Mouse (Mus musculus): ENCODE measurements around the gene Brsk1. TPM values are rescaled to one million over a fixed set of nuclear protein-coding genes. Genes with fewer than 3 reads are reported as not detected.

The Brsk1 gene
- 4.4 and 6.0 TPM in 2 replicates for polyA plus RNA-seq (2012; rRNA removed; ENCODE audit: low replicate concordance)

DNA sequence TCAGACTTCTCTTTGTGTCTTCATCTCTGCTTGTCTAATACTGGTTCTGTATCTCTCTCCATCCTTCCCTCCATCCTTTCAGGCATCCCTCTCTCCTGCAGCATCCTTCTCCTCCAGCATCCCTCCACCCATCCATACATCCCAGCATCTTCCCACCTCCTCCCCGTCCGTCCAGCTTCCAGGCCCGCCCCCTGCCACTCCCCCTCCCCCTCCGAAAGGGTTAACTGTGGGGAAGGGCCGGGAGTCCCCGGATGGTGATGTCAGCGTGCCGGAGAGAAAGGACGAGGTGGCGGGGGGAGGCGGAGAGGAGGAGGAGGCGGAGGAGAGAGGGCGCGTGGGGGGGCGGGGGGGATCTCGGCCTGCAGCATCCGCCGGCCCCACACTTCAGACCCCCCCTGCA lies at the start of gene Brsk1:
Gene Brsk1 (plus strand): TSS at position 218 of the 400 bp plus-strand sequence.

DNA sequence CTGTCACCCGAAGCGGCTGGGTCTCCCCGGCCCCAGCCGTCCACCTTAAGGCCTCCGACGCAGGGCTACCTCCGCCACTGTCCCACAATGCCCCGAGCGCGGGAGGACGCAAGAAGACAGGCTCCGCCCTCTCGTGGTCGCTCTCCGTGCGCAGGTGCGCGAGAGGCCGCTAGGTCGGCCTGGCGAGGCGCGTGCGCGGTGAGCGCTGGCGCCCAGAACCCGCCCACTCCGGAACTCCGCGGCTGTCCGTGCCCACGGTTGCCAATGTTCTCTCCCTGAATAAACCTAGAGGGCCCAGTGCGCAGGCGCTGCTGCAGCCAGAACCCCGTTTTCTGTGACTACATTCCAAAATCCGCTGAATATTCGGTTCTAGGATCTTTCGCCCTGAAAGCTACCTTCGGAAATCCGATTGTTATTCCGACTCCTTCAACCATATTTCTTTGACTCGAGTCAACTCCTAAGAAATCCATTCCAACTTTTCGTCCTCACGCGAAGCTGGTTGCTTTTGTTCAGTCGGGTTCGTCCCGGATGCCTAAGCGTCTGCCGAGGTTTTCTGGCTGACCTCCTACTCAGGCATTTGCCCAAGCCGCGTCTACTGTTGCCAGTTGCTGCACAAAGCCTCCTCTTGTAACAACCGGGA lies 31.4 kb upstream of the Brsk1 start, which contains the start of gene Ppp6r1:
Gene Ppp6r1 (minus strand): TSS at position 108 of the 640 bp plus-strand sequence.

DNA sequence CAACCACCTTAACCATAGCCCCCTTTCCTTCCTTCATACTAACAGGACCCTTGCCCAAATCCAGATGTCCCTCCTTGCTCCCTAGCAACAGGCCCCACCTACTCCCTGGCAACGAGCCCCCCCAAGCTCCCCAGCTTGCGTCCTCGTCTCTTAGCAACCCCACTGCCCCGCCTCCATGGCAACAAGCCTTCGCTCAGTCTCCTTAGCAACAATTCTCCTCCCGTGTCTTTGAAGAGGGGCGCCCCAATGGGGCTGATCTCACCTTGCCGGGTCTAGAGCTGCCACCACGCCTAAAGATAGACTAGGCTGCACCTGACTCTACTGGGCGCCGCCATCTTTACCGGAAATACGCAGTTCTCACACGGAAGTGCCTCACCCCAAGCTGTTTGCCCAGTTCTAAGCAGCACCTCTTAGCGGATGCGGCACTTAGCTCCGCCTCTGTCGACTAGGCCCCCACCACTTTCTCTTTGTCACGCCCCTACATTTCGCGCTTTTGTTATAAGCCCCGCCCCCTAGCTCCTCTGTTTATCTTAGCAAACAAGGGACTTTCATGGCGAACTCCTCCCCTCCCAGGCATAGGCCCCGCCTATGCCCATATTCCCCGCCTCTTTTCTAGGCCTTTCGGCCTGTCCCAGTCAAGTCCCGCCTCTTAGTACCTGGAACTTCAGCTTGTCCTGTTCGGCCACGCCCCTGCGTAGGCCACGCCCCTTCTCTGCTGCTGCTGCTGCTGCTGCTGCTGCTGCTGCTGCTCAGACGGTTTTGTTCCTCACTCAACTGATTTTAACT lies 5.6 kb upstream of the Brsk1 start, which contains the start of gene Hspbp1:
Gene Hspbp1 (minus strand): TSS at position 437 of the 786 bp plus-strand sequence.

DNA sequence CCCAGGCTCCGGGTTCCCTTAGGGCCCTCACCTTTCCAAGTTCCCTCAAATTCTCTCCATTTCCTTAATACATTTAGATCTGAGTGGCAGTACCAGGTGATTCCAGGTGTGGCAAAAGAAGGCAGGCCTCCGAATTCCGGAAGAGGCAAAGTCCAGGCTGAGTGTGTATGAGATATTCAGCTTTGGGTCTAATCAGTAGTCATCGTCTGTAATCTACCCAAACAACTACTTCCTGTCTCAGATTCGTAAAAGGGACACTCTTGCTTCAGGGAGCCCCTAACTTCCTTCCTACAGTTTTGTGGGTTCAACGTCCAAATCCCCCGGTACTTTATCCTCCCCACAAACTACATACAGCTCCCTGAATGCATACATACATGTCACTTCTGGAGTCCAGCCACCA lies 34.8 kb downstream of the Brsk1 start, which contains the start of gene Tmem150b:
Gene Tmem150b (minus strand): TSS at position 81 of the 400 bp plus-strand sequence.

DNA sequence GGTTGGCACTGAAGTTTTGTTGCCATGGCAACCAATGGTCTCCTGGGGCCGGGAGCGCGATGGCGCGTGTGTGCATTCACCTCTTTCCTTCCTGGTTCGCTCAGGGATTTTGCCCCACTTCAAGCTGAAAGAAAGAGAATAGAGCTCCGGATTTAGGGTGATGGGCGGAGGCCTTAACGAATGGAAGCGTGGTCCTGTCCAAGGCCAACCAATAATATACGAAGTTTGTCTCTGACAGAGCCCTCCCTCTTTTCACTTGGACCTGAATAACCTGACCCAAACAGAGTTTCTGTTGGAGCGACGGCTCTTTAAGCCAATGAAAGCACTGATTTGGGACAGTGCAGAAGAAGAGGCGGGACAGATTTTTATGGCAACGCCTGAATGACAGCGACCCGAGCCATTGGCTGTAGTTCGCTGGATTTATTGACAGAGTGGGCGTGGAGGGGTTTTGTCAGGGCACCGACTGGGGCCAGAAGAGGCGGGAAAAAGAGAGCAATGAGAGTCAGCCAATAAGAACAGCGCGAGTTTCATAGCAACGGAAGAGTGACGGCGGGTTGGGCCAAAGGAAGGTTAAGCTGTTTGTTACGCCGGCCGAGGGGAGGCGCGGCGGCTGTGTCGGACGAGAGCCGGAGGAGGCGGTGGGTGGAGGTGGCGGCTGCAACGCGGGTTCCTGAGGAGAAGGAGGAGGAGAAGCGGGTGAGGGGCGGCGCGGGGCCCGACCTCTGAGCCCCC lies 49.3 kb downstream of the Brsk1 start, which contains the start of gene Kmt5c:
Gene Kmt5c (plus strand): TSS at position 572 of the 732 bp plus-strand sequence.

DNA sequence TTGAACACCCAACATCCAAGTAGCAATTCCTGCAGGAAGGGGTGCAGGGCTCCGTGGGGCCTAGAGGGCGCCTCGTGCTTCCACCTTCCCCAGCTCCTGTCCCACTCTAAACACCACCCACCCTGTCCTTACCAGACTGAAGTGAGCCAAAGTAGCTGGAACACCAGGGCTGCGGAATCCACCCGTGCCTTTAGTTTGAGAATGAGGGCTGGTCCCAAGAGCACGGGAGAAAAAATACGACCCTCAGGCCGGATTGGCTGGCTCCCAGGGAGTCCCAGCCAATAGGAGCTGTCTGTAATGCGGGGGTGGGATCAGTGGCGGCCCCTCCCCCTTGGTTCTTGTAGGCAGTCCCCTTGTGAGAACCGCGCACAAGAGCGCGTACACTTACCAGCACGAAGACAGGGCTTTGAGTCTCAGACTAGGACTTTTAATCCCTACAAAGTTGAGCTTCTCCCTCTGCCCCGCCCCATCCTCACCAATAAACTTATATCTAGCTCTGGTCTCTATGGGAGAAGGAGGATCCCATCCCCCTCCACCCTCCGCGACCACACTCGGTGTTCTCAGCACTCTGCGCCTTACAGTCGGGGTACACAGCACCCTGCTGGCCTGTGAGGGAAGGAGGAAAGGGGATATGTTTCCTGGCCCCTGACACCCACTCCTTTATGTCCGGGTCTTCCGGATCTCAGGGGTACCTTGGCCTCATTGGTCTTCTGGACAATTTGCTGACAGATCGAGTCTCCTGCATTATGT lies 62.6 kb downstream of the Brsk1 start, which contains the start of gene Cox6b2:
Gene Cox6b2 (minus strand): TSS at position 274 of the 750 bp plus-strand sequence.

Other genes starting within 250 kb of the Brsk1 start
- gene Rdh13, start 245.0 kb upstream of the Brsk1 start, polyA plus RNA-seq (2012; rRNA removed; ENCODE audit: low replicate concordance): 13.7 and 19.8 TPM in 2 replicates
- 15.5 and 16.5 TPM in 2 replicates for gene Eps8l1, start 229.9 kb upstream of the Brsk1 start, polyA plus RNA-seq (2012; rRNA removed; ENCODE audit: low replicate concordance)
- 48.9 and 90.4 TPM in 2 replicates for gene Ppp1r12c, start 188.9 kb upstream of the Brsk1 start, polyA plus RNA-seq (2012; rRNA removed; ENCODE audit: low replicate concordance)
- 0.20 and 1.3 TPM in 2 replicates for gene Tnnt1, start 174.2 kb upstream of the Brsk1 start, polyA plus RNA-seq (2012; rRNA removed; ENCODE audit: low replicate concordance)
- gene Tnni3, start 166.4 kb upstream of the Brsk1 start, polyA plus RNA-seq (2012; rRNA removed; ENCODE audit: low replicate concordance): 6.1 and 8.4 TPM in 2 replicates
- gene Dnaaf3, start 158.2 kb upstream of the Brsk1 start, polyA plus RNA-seq (2012; rRNA removed; ENCODE audit: low replicate concordance): 9.0 and 14.9 TPM in 2 replicates
- gene Syt5, start 143.1 kb upstream of the Brsk1 start, polyA plus RNA-seq (2012; rRNA removed; ENCODE audit: low replicate concordance): 0.10 and 0.62 TPM in 2 replicates
- gene Ptprh, start 86.6 kb upstream of the Brsk1 start, polyA plus RNA-seq (2012; rRNA removed; ENCODE audit: low replicate concordance): 0.06 TPM in 1 of 2 replicates, not detected in the other
- gene Tmem86b, start 59.2 kb upstream of the Brsk1 start, polyA plus RNA-seq (2012; rRNA removed; ENCODE audit: low replicate concordance): 14.9 and 19.6 TPM in 2 replicates
- 109 and 135 TPM in 2 replicates for gene Ppp6r1, start 31.6 kb upstream of the Brsk1 start, polyA plus RNA-seq (2012; rRNA removed; ENCODE audit: low replicate concordance)
- 29.8 and 46.7 TPM in 2 replicates for gene Hspbp1, start 5.5 kb upstream of the Brsk1 start, polyA plus RNA-seq (2012; rRNA removed; ENCODE audit: low replicate concordance)
- 2.0 and 2.5 TPM in 2 replicates for gene Tmem150b, start 34.6 kb downstream of the Brsk1 start, polyA plus RNA-seq (2012; rRNA removed; ENCODE audit: low replicate concordance)
- gene Kmt5c, start 49.5 kb downstream of the Brsk1 start, polyA plus RNA-seq (2012; rRNA removed; ENCODE audit: low replicate concordance): 95.7 and 216 TPM in 2 replicates
- gene Cox6b2, start 62.5 kb downstream of the Brsk1 start, polyA plus RNA-seq (2012; rRNA removed; ENCODE audit: low replicate concordance): 13.8 and 18.7 TPM in 2 replicates
- 0.10 TPM in 1 of 2 replicates, not detected in the other for gene Fam71e2, start 80.7 kb downstream of the Brsk1 start, polyA plus RNA-seq (2012; rRNA removed; ENCODE audit: low replicate concordance)
- gene Il11, start 92.3 kb downstream of the Brsk1 start, polyA plus RNA-seq (2012; rRNA removed; ENCODE audit: low replicate concordance): 0.36 and 0.78 TPM in 2 replicates
- gene Tmem190, start 92.3 kb downstream of the Brsk1 start, polyA plus RNA-seq (2012; rRNA removed; ENCODE audit: low replicate concordance): not detected in 2 replicates
- 18.4 and 84.5 TPM in 2 replicates for gene Tmem238, start 99.1 kb downstream of the Brsk1 start, polyA plus RNA-seq (2012; rRNA removed; ENCODE audit: low replicate concordance)
- gene Rpl28, start 102.3 kb downstream of the Brsk1 start, polyA plus RNA-seq (2012; rRNA removed; ENCODE audit: low replicate concordance): 252 and 384 TPM in 2 replicates
- gene Ube2s, start 122.0 kb downstream of the Brsk1 start, polyA plus RNA-seq (2012; rRNA removed; ENCODE audit: low replicate concordance): 193 and 283 TPM in 2 replicates
- gene Shisa7, start 154.1 kb downstream of the Brsk1 start, polyA plus RNA-seq (2012; rRNA removed; ENCODE audit: low replicate concordance): 0.54 and 1.0 TPM in 2 replicates
- 39.7 and 42.5 TPM in 2 replicates for gene Isoc2b, start 179.7 kb downstream of the Brsk1 start, polyA plus RNA-seq (2012; rRNA removed; ENCODE audit: low replicate concordance)
- gene Isoc2a, start 186.5 kb downstream of the Brsk1 start, polyA plus RNA-seq (2012; rRNA removed; ENCODE audit: low replicate concordance): 45.1 and 54.4 TPM in 2 replicates
- 0.17 and 0.85 TPM in 2 replicates for gene Gm36210, start 215.9 kb downstream of the Brsk1 start, polyA plus RNA-seq (2012; rRNA removed; ENCODE audit: low replicate concordance)
- 15.7 and 34.3 TPM in 2 replicates for gene Zfp628, start 224.6 kb downstream of the Brsk1 start, polyA plus RNA-seq (2012; rRNA removed; ENCODE audit: low replicate concordance)
- gene Nat14, start 231.4 kb downstream of the Brsk1 start, polyA plus RNA-seq (2012; rRNA removed; ENCODE audit: low replicate concordance): 2.9 and 7.1 TPM in 2 replicates
- gene Ssc5d, start 235.2 kb downstream of the Brsk1 start, polyA plus RNA-seq (2012; rRNA removed; ENCODE audit: low replicate concordance): 17.9 and 19.0 TPM in 2 replicates

All from mammary gland, adult 2 months (tissue).